Comparison of ENCODE assay signal across 8 mouse cellular contexts in genomic region chr19:8881034-8881392, GRCm38 (mm10). TPM values are rescaled to one million over a fixed set of nuclear protein-coding genes. Genes with fewer than 3 reads are reported as not detected.
DNase-seq lines count a peak whose midpoint lies in the region; ATAC-seq and TF ChIP-seq lines count a peak whose summit lies in the region.

No protein-coding gene starts in this region.

- no peak for TF ChIP-seq POLR2A in lung, adult 2 months (IDR thresholded peaks at IDR 0.05; ENCODE audit: borderline replicate concordance, extremely low read depth, low read depth, low read length)

- H3K27me3 ChIP-seq in embryonic facial prominence, embryonic 14.5 days (replicated peaks; ENCODE audit: control insufficient read depth, insufficient read depth, low read length) = no peaks in the 10 kb centered on the region
- no peaks in the 10 kb centered on the region for H3K27me3 ChIP-seq in intestine, postnatal 0 days (replicated peaks; ENCODE audit: control insufficient read depth, insufficient read depth, low read length)
- H3K27me3 ChIP-seq in neural tube, embryonic 13.5 days = no peaks in the 10 kb centered on the region

- peaks cover 3% of the 10 kb centered on the region for H3K4me1 ChIP-seq in lung, adult 2 months (ENCODE audit: control insufficient read depth, insufficient read depth, low read length)
- H3K4me1 ChIP-seq in embryonic facial prominence, embryonic 14.5 days (ENCODE audit: control insufficient read depth, insufficient read depth, low read length) = peaks cover 7% of the 10 kb centered on the region; the same call in 1 of the 2 replicates
- H3K4me1 ChIP-seq in intestine, postnatal 0 days (replicated peaks; ENCODE audit: control insufficient read depth, insufficient read depth, low read length) = no peaks in the 10 kb centered on the region
- H3K4me1 ChIP-seq in neural tube, embryonic 13.5 days (replicated peaks) = peaks cover 15% of the 10 kb centered on the region

- peak overlapping the region; percentile 74 for H3K9ac ChIP-seq in embryonic facial prominence, embryonic 14.5 days (ENCODE audit: low read depth, low read length)
- H3K9ac ChIP-seq in intestine, postnatal 0 days (ENCODE audit: low read depth, low read length) = peak overlapping the region; percentile 78
- H3K9ac ChIP-seq in neural tube, embryonic 13.5 days = peak overlapping the region; percentile 82

- DNase-seq in lung, adult 2 months = no peak
- DNase-seq in lung, adult 18-20 months = no peak
- no peak for DNase-seq in embryonic facial prominence, embryonic 14.5 days (ENCODE audit: low spot score)
- DNase-seq in embryo, embryonic 11 days = no peak
- no peak for DNase-seq in urinary bladder, postnatal 4 days (ENCODE audit: low spot score in 2 of 2)
- DNase-seq in thymus, adult 18-20 months = no peak

- peaks cover 11% of the 10 kb centered on the region for H3K36me3 ChIP-seq in embryonic facial prominence, embryonic 14.5 days (ENCODE audit: control insufficient read depth, insufficient read depth, low read length)
- peaks cover 15% of the 10 kb centered on the region for H3K36me3 ChIP-seq in intestine, postnatal 0 days (ENCODE audit: control insufficient read depth, insufficient read depth)
- peaks cover 22% of the 10 kb centered on the region for H3K36me3 ChIP-seq in neural tube, embryonic 13.5 days

- peak overlapping the region; percentile 76 for H3K4me3 ChIP-seq in lung, adult 2 months (replicated peaks; ENCODE audit: extremely low read depth, low read depth, low read length)
- H3K4me3 ChIP-seq in embryonic facial prominence, embryonic 14.5 days (ENCODE audit: low read depth, low read length) = peak overlapping the region; percentile 60
- H3K4me3 ChIP-seq in intestine, postnatal 0 days (ENCODE audit: low read depth, low read length) = peak overlapping the region; percentile 61
- H3K4me3 ChIP-seq in neural tube, embryonic 13.5 days = peak overlapping the region; percentile 83

- H3K4me2 ChIP-seq in embryonic facial prominence, embryonic 14.5 days (ENCODE audit: low read depth, low read length) = peak overlapping the region; percentile 77
- H3K4me2 ChIP-seq in intestine, postnatal 0 days (replicated peaks; ENCODE audit: low read depth) = peak overlapping the region; percentile 81
- H3K4me2 ChIP-seq in neural tube, embryonic 13.5 days = peak overlapping the region; percentile 70

- ATAC-seq in embryonic facial prominence, embryonic 14.5 days (ENCODE audit: low read depth) = peak; percentile 12; the same call in 1 of the 2 replicates
- ATAC-seq in intestine, postnatal 0 days = peak; percentile 26; the same call in 1 of the 2 replicates
- 0 out of 2 replicates have a peak, but pooled peaks have one; percentile 4 for ATAC-seq in neural tube, embryonic 13.5 days (ENCODE audit: low read depth)

- no peak for TF ChIP-seq CTCF in lung, adult 2 months (IDR thresholded peaks at IDR 0.05; ENCODE audit: insufficient read depth, low read length)
- no peak for TF ChIP-seq CTCF in intestine, postnatal 0 days (IDR thresholded peaks at IDR 0.05; ENCODE audit: low read depth)

- no peaks in the 10 kb centered on the region for H3K9me3 ChIP-seq in embryonic facial prominence, embryonic 14.5 days (ENCODE audit: control insufficient read depth, low read length)
- H3K9me3 ChIP-seq in intestine, postnatal 0 days (ENCODE audit: control insufficient read depth) = no peaks in the 10 kb centered on the region
- H3K9me3 ChIP-seq in neural tube, embryonic 13.5 days = no peaks in the 10 kb centered on the region

- no peak overlapping the region for H3K27ac ChIP-seq in embryonic facial prominence, embryonic 14.5 days (replicated peaks; ENCODE audit: low read depth, low read length)
- H3K27ac ChIP-seq in intestine, postnatal 0 days (ENCODE audit: low read depth, low read length) = no peak overlapping the region
- H3K27ac ChIP-seq in neural tube, embryonic 13.5 days (replicated peaks) = no peak overlapping the region

- WGBS in lung, adult 2 months = 8% methylated on average over 3 of the region's 3 CpGs
- WGBS in embryonic facial prominence, embryonic 14.5 days = 8% methylated on average over 3 of the region's 3 CpGs
- 14% methylated on average over 3 of the region's 3 CpGs for WGBS in intestine, postnatal 0 days
- 12% methylated on average over 3 of the region's 3 CpGs for WGBS in neural tube, embryonic 13.5 days

RNA-seq across cellular contexts. Expression of gene Uqcc3, which starts 0.3 kb away (rescaled TPM):
- 26.2 and 37.6 TPM in 2 replicates for polyA plus RNA-seq in lung, adult 2 months (2012; rRNA removed)
- polyA plus RNA-seq in embryonic facial prominence, embryonic 14.5 days (2014; fragmentation: Nextera tagmentation; extraction: Ambion mirVana) = 53.8 and 57.5 TPM in 2 replicates
- 65.4 and 67.9 TPM in 2 replicates for polyA plus RNA-seq in intestine, postnatal 0 days (2015; fragmentation: Nextera tagmentation; extraction: Ambion mirVana)
- polyA plus RNA-seq in neural tube, embryonic 13.5 days (2015; fragmentation: Nextera tagmentation; extraction: Ambion mirVana) = 69.0 and 73.5 TPM in 2 replicates

RNA-seq across cellular contexts. Expression of gene Lbhd1, which starts 2.5 kb away (rescaled TPM):
- 0.58 and 1.7 TPM in 2 replicates for polyA plus RNA-seq in lung, adult 2 months (2012; rRNA removed)
- 60.2 and 68.8 TPM in 2 replicates for polyA plus RNA-seq in embryonic facial prominence, embryonic 14.5 days (2014; fragmentation: Nextera tagmentation; extraction: Ambion mirVana)
- polyA plus RNA-seq in intestine, postnatal 0 days (2015; fragmentation: Nextera tagmentation; extraction: Ambion mirVana) = 44.1 and 44.6 TPM in 2 replicates
- 41.1 and 56.4 TPM in 2 replicates for polyA plus RNA-seq in neural tube, embryonic 13.5 days (2015; fragmentation: Nextera tagmentation; extraction: Ambion mirVana)

RNA-seq across cellular contexts. Expression of gene Gm49403, which starts 2.7 kb away (rescaled TPM):
- polyA plus RNA-seq in lung, adult 2 months (2012; rRNA removed) = not detected in 2 replicates
- not detected in 2 replicates for polyA plus RNA-seq in embryonic facial prominence, embryonic 14.5 days (2014; fragmentation: Nextera tagmentation; extraction: Ambion mirVana)
- polyA plus RNA-seq in intestine, postnatal 0 days (2015; fragmentation: Nextera tagmentation; extraction: Ambion mirVana) = not detected in 2 replicates
- polyA plus RNA-seq in neural tube, embryonic 13.5 days (2015; fragmentation: Nextera tagmentation; extraction: Ambion mirVana) = not detected in 2 replicates

RNA-seq across cellular contexts. Expression of gene 1810009A15Rik, which starts 7.6 kb away (rescaled TPM):
- polyA plus RNA-seq in lung, adult 2 months (2012; rRNA removed) = 11.8 and 15.4 TPM in 2 replicates
- 77.4 and 86.6 TPM in 2 replicates for polyA plus RNA-seq in embryonic facial prominence, embryonic 14.5 days (2014; fragmentation: Nextera tagmentation; extraction: Ambion mirVana)
- polyA plus RNA-seq in intestine, postnatal 0 days (2015; fragmentation: Nextera tagmentation; extraction: Ambion mirVana) = 54.5 and 55.6 TPM in 2 replicates
- 55.6 and 58.8 TPM in 2 replicates for polyA plus RNA-seq in neural tube, embryonic 13.5 days (2015; fragmentation: Nextera tagmentation; extraction: Ambion mirVana)

RNA-seq across cellular contexts. Expression of gene Gm49416, which starts 7.7 kb away (rescaled TPM):
- polyA plus RNA-seq in lung, adult 2 months (2012; rRNA removed) = not detected in 2 replicates
- not detected in 2 replicates for polyA plus RNA-seq in embryonic facial prominence, embryonic 14.5 days (2014; fragmentation: Nextera tagmentation; extraction: Ambion mirVana)
- not detected in 2 replicates for polyA plus RNA-seq in intestine, postnatal 0 days (2015; fragmentation: Nextera tagmentation; extraction: Ambion mirVana)
- polyA plus RNA-seq in neural tube, embryonic 13.5 days (2015; fragmentation: Nextera tagmentation; extraction: Ambion mirVana) = 0.27 TPM in 1 of 2 replicates, not detected in the other

Comparison
In these comparisons a context has a peak if more than half of its experiments do, and no peak if none do; other contexts are left out.
1. RNA of gene Lbhd1, which starts 2.5 kb away (polyA plus RNA-seq): 60.2 to 68.8 TPM in embryonic facial prominence, embryonic 14.5 days, 41.1 to 56.4 TPM in neural tube, embryonic 13.5 days and 44.1 to 44.6 TPM in intestine, postnatal 0 days; 0.58 to 1.7 TPM in lung, adult 2 months; every median in the first group is over 10 times any median in the second.
2. Peak in every context shown above with its lines, with median percentiles within 50 percentile points of each other: H3K4me3 ChIP-seq, ATAC-seq, H3K4me2 ChIP-seq and H3K9ac ChIP-seq.